Mouse (Mus musculus): ENCODE data around the gene Pih1d1.

- TF ChIP-seq EP300 (IDR thresholded peaks at IDR 0.05; ENCODE audit: low read depth in 1 of 2, low read length in 2 of 2) (no peak), POLR2AphosphoS2 (IDR thresholded peaks at IDR 0.05; ENCODE audit: low read length) (no peak)
Measured at GRCm38 (mm10) chr7:45122561-45123185, 31.4 kb upstream of the Pih1d1 start.
